Mouse (Mus musculus) hindbrain, embryonic 15.5 days (tissue): ENCODE measurements around the gene Frmd4b. TPM values are rescaled to one million over a fixed set of nuclear protein-coding genes. Genes with fewer than 3 reads are reported as not detected.
A peak's percentile ranks its signal among the peaks of the same experiment; 100 is the strongest.

ENCODE experiments used
- ATAC-seq: fragments of 200-750 bp; cut with Nextera tagmentation; 2 replicates; pipeline ENCODE4 v1.8.0; 2017; ENCODE audit warnings: low read depth, moderate number of reproducible peaks, moderate TSS enrichment; ENCODE audit not compliant: low FRiP score
- H3K27ac ChIP-seq: fragments of 300-500 bp; sonication (generic); replicated peaks from 2 replicates; pipeline ENCODE4 v1.5.1; 2015; ENCODE audit warnings: mild to moderate bottlenecking, inconsistent platforms
- H3K27me3 ChIP-seq: fragments of 300-500 bp; sonication (generic); 2 replicates; pipeline ENCODE4 v1.6.1; 2015; ENCODE audit warnings: control low read depth, inconsistent platforms
- H3K36me3 ChIP-seq: fragments of 300-500 bp; sonication (generic); 2 replicates; pipeline ENCODE4 v1.6.1; 2015; ENCODE audit warnings: control low read depth, inconsistent platforms
- H3K4me1 ChIP-seq: fragments of 300-500 bp; sonication (generic); replicated peaks from 2 replicates; pipeline ENCODE4 v1.6.1; 2015; ENCODE audit warnings: control low read depth, inconsistent platforms
- H3K4me2 ChIP-seq: fragments of 300-500 bp; sonication (generic); 2 replicates; pipeline ENCODE4 v1.6.1; 2015; ENCODE audit warnings: moderate library complexity, mild to moderate bottlenecking, inconsistent platforms
- H3K4me3 ChIP-seq: fragments of 300-500 bp; sonication (generic); 2 replicates; pipeline ENCODE4 v1.5.1; 2015; ENCODE audit warnings: mild to moderate bottlenecking, inconsistent platforms
- H3K9ac ChIP-seq: fragments of 300-500 bp; sonication (generic); 2 replicates; pipeline ENCODE4 v1.6.1; 2015; ENCODE audit warnings: inconsistent platforms
- H3K9me3 ChIP-seq: fragments of 300-500 bp; sonication (generic); 2 replicates; pipeline ENCODE4 v1.6.1; 2016; ENCODE audit warnings: control low read depth, inconsistent platforms
- WGBS: fragments of 180-500 bp; shearing (Covaris S2); methylation state at CpG from one replicate; pipeline ENCODE4 v1.1.7; 2015; 5-methylcytosine and 5-hydroxymethylcytosine counted together
- polyA plus RNA-seq: library from polyadenylated mRNA; unstranded; fragments of >200 nt; fragmentation: Nextera tagmentation; extraction: Ambion mirVana; gene quantifications from 2 replicates; pipeline ENCODE4 v1.2.1, GENCODE M21; 2015

Frmd4b gene
- polyA plus RNA-seq, 1 experiment from 2014 or later: 22.7 TPM

DNA sequence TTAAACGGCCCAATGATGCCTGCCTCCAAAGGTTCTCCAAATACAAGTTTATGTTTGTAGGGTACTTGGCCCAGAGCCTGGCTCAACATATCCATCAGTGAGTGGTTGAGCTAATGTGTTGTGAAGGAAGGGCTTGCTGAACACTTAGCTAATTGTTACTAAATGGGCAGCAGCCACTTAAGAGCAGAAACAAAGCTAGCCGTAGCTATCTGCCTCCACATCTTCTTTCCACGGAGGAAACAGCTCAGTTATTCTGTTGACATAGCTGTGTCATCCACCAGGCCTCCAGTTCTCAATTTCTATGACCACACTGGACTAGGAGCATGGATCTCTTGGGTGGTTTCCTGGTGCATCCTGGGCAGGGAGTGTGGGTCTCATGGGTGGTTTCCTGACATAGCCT lies 302.0 kb downstream of the Frmd4b start:
- H3K9ac ChIP-seq: no peak overlapping the region

DNA sequence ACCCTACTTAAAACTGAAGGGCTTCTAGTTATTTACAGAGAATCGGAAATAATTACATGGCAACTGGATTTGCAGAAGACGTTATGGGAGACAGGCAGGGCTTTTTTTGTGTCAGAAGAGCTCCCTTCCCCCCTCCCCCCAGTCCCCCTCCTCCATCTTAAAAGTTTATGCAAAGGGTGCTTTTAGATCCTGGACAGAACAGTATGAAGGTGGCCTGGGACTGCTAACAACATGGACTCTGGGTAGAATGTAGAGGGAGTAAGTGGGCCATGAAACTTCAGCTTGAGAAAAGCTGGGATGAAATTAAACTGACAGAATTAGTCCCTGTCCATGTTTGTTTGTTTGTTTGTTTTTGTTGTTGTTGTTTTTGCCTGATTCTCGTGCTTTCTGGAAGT lies 304.8 kb downstream of the Frmd4b start:
- H3K4me1 ChIP-seq: peaks cover 19% of the 10 kb centered on the region
- H3K36me3 ChIP-seq: no peaks in the 10 kb centered on the region
- peak overlapping the region; percentile 24 for H3K4me3 ChIP-seq
- peak overlapping the region; percentile 57 for H3K4me2 ChIP-seq
- WGBS: 14% methylated on average over 3 of the region's 3 CpGs
- H3K27ac ChIP-seq: no peak overlapping the region
- ATAC-seq: no peak
- no peaks in the 10 kb centered on the region for H3K9me3 ChIP-seq
- no peak overlapping the region for H3K9ac ChIP-seq
- no peaks in the 10 kb centered on the region for H3K27me3 ChIP-seq

More for the DNA sequence above, 302.0 kb downstream of the Frmd4b start:
- no peak overlapping the region for H3K4me3 ChIP-seq
- H3K36me3 ChIP-seq: no peaks in the 10 kb centered on the region
- H3K27me3 ChIP-seq: no peaks in the 10 kb centered on the region
- WGBS: 79% methylated on average over 3 of the region's 3 CpGs
- H3K27ac ChIP-seq: no peak overlapping the region
- no peaks in the 10 kb centered on the region for H3K9me3 ChIP-seq
- peaks cover 19% of the 10 kb centered on the region for H3K4me1 ChIP-seq
- ATAC-seq: no peak
- H3K4me2 ChIP-seq: no peak overlapping the region

DNA sequence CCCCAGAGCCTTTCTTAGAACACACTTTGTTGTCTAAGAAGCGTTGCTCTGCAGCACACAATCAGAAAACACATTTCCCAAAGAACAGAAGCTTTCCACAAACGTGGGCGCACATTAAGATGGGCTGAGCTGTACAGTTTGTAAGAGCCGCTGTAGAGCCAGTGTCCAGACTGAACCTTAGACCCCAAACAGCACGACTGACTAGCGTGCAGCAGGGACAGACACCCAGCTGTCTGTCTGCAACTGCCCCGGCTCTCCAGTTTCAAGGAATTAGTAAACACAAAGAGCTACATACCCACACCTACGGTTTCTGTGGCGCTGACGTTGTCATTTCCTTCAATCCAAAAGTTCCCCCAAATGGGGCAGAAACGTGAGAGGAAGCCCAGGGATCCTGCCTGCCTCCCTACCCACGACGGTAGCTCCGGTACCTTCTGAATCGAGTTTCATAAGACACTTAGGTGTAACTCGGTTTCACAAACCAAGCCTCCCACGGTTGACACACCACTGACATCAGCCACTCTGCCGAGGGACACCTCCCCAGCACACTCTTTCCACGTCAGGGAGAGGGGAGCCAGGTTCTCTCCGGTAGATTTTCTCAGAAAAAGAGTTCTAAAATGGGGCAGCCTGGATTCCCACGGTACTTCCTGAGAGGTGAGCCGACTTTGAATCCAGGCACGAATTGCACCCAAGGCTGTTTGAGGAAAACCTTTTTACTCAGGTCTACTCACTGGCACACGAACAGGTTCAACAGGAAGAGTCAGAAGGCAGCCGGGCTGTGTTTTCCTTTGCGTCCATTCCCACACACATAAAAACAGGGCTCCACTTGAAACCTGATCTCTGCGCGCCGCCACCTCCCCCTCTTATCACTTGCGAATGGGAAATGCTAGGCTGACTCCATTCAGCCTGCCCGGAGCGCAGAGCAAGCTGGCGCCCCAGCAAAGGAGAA lies 305.5 kb downstream of the Frmd4b start:
- 8% methylated on average over 33 of the region's 33 CpGs for WGBS
- Histone ChIP-seq H3K4me1 (peaks cover 19% of the 10 kb centered on the region), H3K4me3 (peak overlapping the region; percentile 24), H3K9ac (peak overlapping the region; percentile 20; the same call in 1 of the 2 replicates), H3K27ac (no peak overlapping the region), H3K36me3 (no peaks in the 10 kb centered on the region), H3K9me3 (no peaks in the 10 kb centered on the region), H3K4me2 (peak overlapping the region; percentile 57), H3K27me3 (no peaks in the 10 kb centered on the region)
- ATAC-seq: no peak

DNA sequence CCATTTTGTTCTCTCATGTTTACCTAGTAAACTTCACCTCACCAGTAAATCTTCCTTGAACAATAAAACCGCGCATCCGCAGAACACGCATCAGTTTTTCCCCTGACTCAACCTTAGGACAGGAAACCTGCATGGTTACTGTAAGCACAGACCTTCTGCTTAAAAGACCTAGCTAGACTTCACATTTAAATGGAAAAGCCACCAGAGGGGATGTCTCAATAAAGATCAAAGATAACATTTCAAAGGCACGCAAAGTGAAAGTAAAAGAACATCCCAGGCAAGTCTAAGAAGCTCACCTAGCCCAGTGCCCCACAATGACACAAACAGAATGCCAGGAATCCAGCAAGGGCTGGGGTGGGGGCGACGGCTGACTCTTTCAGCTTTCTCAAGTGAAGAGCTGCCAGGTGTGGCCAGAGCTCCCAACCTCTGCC lies 306.4 kb downstream of the Frmd4b start:
- H3K4me1 ChIP-seq: peaks cover 19% of the 10 kb centered on the region
- 63% methylated on average over 7 of the region's 7 CpGs for WGBS
- no peak overlapping the region for H3K4me3 ChIP-seq
- H3K9ac ChIP-seq: no peak overlapping the region
- peaks cover 3% of the 10 kb centered on the region; the same call in 1 of the 2 replicates for H3K36me3 ChIP-seq
- no peak overlapping the region for H3K27ac ChIP-seq
- no peaks in the 10 kb centered on the region for H3K27me3 ChIP-seq
- ATAC-seq: no peak
- peak overlapping the region; percentile 57; the same call in 1 of the 2 replicates for H3K4me2 ChIP-seq
- no peaks in the 10 kb centered on the region for H3K9me3 ChIP-seq

DNA sequence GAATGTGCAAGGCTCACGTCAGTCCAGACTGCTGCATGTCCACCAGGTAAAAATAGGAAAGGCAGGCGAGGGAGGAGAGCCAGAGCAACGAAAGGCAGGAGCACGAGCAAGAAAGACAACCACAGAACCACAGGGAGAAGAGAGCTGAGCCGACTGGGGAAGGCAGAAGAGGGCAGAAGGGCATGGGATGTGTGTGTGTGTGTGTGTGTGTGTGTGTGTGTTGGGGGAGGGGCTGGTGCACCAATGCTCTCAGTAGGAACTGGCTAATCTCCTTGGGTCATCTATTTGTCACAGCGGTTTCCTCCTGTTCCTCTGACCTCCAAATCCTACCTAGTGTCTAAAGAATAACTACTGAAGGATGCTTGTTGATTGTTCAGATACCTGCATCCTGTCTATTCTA lies 308.2 kb downstream of the Frmd4b start:
- Histone ChIP-seq H3K4me1 (peaks cover 23% of the 10 kb centered on the region), H3K36me3 (peaks cover 7% of the 10 kb centered on the region; the same call in 1 of the 2 replicates), H3K4me2 (no peak overlapping the region), H3K4me3 (no peak overlapping the region), H3K27me3 (no peaks in the 10 kb centered on the region), H3K27ac (no peak overlapping the region), H3K9me3 (no peaks in the 10 kb centered on the region), H3K9ac (no peak overlapping the region)
- WGBS: 60% methylated on average over 6 of the region's 6 CpGs
- no peak for ATAC-seq

DNA sequence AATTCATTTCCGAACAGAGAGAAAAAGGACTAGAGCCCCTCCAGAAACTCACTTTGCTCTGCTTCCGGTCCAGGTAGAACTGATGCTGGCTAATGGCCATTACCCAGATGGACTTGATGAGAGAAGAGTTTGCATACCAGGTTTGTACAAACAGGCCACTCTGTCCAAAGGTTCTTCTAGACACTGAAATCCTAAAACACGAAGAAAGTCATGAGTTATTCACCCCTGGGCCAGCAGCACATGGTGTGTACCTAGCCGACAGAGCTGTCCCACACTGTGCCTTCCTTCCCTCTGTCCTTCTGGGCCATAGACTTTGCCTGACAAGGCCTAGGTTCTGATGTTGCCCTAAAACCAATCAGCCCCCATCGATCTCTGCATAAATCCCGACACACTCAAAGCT lies 308.8 kb downstream of the Frmd4b start:
- H3K27me3 ChIP-seq: no peaks in the 10 kb centered on the region
- no peak overlapping the region for H3K9ac ChIP-seq
- H3K36me3 ChIP-seq: peaks cover 7% of the 10 kb centered on the region; the same call in 1 of the 2 replicates
- no peak overlapping the region for H3K27ac ChIP-seq
- 86% methylated on average over 6 of the region's 6 CpGs for WGBS
- H3K4me2 ChIP-seq: no peak overlapping the region
- no peak for ATAC-seq
- peaks cover 23% of the 10 kb centered on the region for H3K4me1 ChIP-seq
- no peaks in the 10 kb centered on the region for H3K9me3 ChIP-seq
- H3K4me3 ChIP-seq: no peak overlapping the region

DNA sequence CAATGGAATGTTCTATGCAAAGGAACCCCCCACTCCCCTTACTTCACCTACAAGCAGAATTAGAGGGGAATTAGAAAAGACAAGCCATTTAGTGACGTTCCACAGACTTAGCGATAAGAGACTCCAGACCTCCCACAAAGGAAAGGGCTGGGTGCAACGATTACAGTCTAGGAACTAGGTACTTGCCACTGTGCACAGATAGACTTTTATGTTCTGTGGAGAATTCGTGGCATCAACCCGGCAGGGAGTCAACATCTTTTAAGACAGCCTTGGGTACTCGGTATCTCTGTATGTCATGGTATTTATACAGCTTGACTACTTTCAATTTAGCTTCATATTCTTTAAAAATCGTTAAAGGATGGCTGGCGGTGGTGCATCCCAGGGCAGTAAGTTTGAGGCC lies 310.1 kb downstream of the Frmd4b start:
- Histone ChIP-seq H3K9ac (no peak overlapping the region), H3K4me2 (no peak overlapping the region), H3K27ac (no peak overlapping the region), H3K9me3 (no peaks in the 10 kb centered on the region), H3K4me3 (no peak overlapping the region), H3K27me3 (no peaks in the 10 kb centered on the region), H3K4me1 (peaks cover 18% of the 10 kb centered on the region), H3K36me3 (peaks cover 7% of the 10 kb centered on the region; the same call in 1 of the 2 replicates)
- ATAC-seq: no peak
- 78% methylated on average over 8 of the region's 8 CpGs for WGBS

DNA sequence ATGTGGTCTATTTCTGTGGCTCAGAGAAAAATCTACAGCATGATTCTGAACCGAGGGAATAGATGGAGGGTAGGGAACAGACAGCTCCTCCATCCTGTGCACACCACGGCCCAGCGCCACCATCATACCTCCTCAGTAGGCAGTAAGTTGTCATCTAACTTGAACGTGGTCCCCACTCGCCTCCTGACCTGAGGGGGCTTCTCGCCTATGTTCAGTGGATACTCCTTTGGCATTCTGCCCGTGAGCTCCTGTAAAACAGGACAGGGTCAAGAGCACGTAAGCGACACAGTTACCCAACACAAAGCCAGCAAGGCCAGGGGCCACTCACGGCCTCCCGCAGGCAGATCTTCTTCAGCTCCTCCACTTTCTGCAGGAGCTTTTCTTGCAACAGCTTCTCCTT lies 311.0 kb downstream of the Frmd4b start:
- Histone ChIP-seq H3K4me1 (peaks cover 9% of the 10 kb centered on the region), H3K9ac (no peak overlapping the region), H3K4me3 (no peak overlapping the region), H3K9me3 (no peaks in the 10 kb centered on the region), H3K4me2 (no peak overlapping the region), H3K27me3 (no peaks in the 10 kb centered on the region), H3K27ac (no peak overlapping the region), H3K36me3 (peaks cover 7% of the 10 kb centered on the region; the same call in 1 of the 2 replicates)
- ATAC-seq: no peak
- WGBS: 90% methylated on average over 11 of the region's 11 CpGs

DNA sequence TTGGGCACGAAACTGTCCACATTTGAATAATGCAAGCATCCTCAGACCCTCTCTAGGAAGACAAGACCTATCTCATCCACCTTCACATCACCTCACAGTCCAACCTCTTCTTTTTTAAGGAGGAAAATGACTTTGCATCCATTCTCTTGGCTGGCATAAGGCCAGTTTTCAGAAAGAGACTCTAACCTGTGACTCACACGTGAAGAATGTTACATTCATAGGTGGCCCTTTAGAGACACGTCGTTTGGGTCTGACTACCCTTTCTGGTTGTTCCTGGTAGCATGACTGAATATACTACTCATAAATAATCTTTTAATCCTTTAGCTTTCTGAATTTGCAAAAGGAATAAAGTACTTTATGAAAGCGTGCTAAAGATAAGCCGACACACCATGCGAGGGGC lies 311.9 kb downstream of the Frmd4b start:
- Histone ChIP-seq H3K9ac (no peak overlapping the region), H3K27me3 (no peaks in the 10 kb centered on the region), H3K4me3 (no peak overlapping the region), H3K9me3 (no peaks in the 10 kb centered on the region), H3K4me1 (0 out of 2 replicates have a peak, but pooled peaks cover 4% of the 10 kb centered on the region), H3K4me2 (no peak overlapping the region), H3K36me3 (peaks cover 7% of the 10 kb centered on the region; the same call in 1 of the 2 replicates), H3K27ac (no peak overlapping the region)
- ATAC-seq: no peak
- 86% methylated on average over 7 of the region's 7 CpGs for WGBS

DNA sequence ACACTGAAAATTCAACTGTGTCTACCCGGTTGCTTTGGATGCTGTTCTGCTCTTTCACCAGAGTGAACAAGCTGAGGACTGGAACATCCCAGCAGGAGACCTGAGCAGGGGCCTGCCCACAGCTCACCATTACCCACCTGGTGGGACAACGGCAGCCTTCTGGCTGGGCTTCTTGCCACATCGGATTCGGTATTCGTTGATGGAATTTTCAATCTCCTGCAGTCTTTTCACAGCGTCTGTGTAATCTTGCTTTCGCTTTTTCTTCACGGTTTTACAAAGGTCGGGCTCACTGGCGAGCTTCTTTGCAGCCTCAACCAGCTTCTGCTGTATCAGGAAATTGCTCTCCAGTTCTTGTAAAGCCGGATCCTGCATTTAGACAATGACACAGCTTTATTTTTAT lies 312.3 kb downstream of the Frmd4b start:
- H3K9me3 ChIP-seq: no peaks in the 10 kb centered on the region
- H3K9ac ChIP-seq: no peak overlapping the region
- H3K4me2 ChIP-seq: no peak overlapping the region
- H3K27me3 ChIP-seq: no peaks in the 10 kb centered on the region
- 0 out of 2 replicates have a peak, but pooled peaks cover 4% of the 10 kb centered on the region for H3K4me1 ChIP-seq
- no peak overlapping the region for H3K27ac ChIP-seq
- 51% methylated on average over 11 of the region's 11 CpGs for WGBS
- ATAC-seq: no peak
- H3K4me3 ChIP-seq: no peak overlapping the region
- peaks cover 7% of the 10 kb centered on the region; the same call in 1 of the 2 replicates for H3K36me3 ChIP-seq

DNA sequence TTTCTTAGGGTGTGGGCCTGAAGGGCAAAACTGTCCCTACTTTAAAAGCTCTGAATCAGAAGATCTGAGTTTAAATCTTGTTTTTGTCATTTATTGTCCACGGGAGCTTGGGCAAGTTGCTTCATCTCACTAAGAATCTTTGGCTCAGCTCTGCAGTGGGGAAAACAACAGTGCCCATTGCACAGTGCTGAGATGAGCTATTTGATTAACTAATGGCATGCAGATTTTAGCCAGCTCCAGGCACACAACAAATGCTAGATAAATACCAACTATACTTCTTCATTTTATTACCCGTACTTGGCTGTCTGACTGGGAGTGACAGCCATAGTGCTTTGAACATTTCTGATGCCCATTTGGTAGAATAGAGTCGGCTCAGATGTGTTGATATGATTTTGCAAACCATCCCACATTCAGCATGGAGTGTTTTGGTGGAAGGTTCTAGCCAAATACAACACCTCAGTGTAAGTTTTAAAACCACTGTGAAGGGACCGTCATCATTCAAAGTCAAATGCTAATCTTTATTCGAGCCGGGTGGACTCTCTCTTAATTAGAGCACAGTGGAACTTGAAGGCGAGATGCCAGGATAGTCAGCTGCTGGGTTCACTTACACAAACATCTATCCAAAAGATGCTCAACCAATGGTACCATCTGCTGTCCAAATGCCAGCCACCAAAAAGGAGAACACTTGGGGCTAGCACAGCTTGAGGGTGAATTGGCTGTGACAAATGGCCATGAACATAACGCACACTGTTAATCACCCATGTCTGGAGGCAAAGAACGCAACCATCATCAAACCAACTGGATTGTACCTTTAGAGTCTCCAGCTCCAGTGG lies 313.8 kb downstream of the Frmd4b start:
- Histone ChIP-seq H3K27me3 (no peaks in the 10 kb centered on the region), H3K4me2 (no peak overlapping the region), H3K27ac (no peak overlapping the region), H3K36me3 (peaks cover 7% of the 10 kb centered on the region; the same call in 1 of the 2 replicates), H3K4me1 (0 out of 2 replicates have a peak, but pooled peaks cover 4% of the 10 kb centered on the region), H3K9ac (no peak overlapping the region), H3K9me3 (no peaks in the 10 kb centered on the region), H3K4me3 (no peak overlapping the region)
- ATAC-seq: no peak
- 55% methylated on average over 9 of the region's 9 CpGs for WGBS
